Comparison of ENCODE assay signal across 23 mouse cellular contexts in genomic region chr10:58343552-58343951, GRCm38 (mm10). TPM values are rescaled to one million over a fixed set of nuclear protein-coding genes. Genes with fewer than 3 reads are reported as not detected.
DNase-seq lines count a peak whose midpoint lies in the region; ATAC-seq and TF ChIP-seq lines count a peak whose summit lies in the region.
"Had no signal": no experiment of that assay in that cellular context is flagged by ENCODE, and none has a peak within 500 bp of the region (broad histone marks: within the 10 kb centered on the region; RNA-seq: fewer than 3 reads in every experiment).

No protein-coding gene starts in this region.

- no peak overlapping the region for H3K9ac ChIP-seq in heart, embryonic 14.5 days (ENCODE audit: low read length)
- H3K9ac ChIP-seq in kidney, postnatal 0 days (ENCODE audit: low read depth, low read length) = no peak overlapping the region
- H3K9ac ChIP-seq in MEL (ENCODE audit: control insufficient read depth, low read depth, low read length, poor library complexity, severe bottlenecking) = no peak overlapping the region
- H3K9ac ChIP-seq: embryonic facial prominence, embryonic 12.5 days; hindbrain, embryonic 15.5 days; kidney, embryonic 15.5 days; midbrain, embryonic 15.5 days; neural tube, embryonic 12.5 days had no signal

- no peaks in the 10 kb centered on the region for H3K9me3 ChIP-seq in heart, embryonic 14.5 days (ENCODE audit: control insufficient read depth, low read length)
- H3K9me3 ChIP-seq in kidney, postnatal 0 days (replicated peaks; ENCODE audit: low read length) = no peaks in the 10 kb centered on the region
- no peaks in the 10 kb centered on the region for H3K9me3 ChIP-seq in MEL (replicated peaks; ENCODE audit: insufficient read depth, low read length)
- H3K9me3 ChIP-seq: embryonic facial prominence, embryonic 12.5 days; G1E; hindbrain, embryonic 15.5 days; kidney, embryonic 15.5 days; midbrain, embryonic 15.5 days had no signal

- 0 out of 2 replicates have a peak, but pooled peaks cover 3% of the 10 kb centered on the region for H3K79me2 ChIP-seq in MEL (ENCODE audit: control insufficient read depth, insufficient read depth, low read length, poor library complexity)

- H3K27me3 ChIP-seq in heart, embryonic 14.5 days (ENCODE audit: control insufficient read depth, insufficient read depth, low read length) = no peaks in the 10 kb centered on the region
- no peaks in the 10 kb centered on the region for H3K27me3 ChIP-seq in kidney, postnatal 0 days (ENCODE audit: insufficient read depth, low read length)
- no peaks in the 10 kb centered on the region for H3K27me3 ChIP-seq in MEL (ENCODE audit: control insufficient read depth in 1 of 2, insufficient read depth in 2 of 2, low read length in 2 of 2)
- H3K27me3 ChIP-seq: CH12.LX; embryonic facial prominence, embryonic 12.5 days; hindbrain, embryonic 15.5 days; kidney, embryonic 15.5 days; midbrain, embryonic 15.5 days; neural tube, embryonic 12.5 days had no signal

- no peak for TF ChIP-seq RAD21 in MEL (IDR thresholded peaks at IDR 0.05; ENCODE audit: low read depth, low read length)

- no peak for ATAC-seq in heart, embryonic 14.5 days (ENCODE audit: insufficient number of reproducible peaks, insufficient read depth, low FRiP score, low read depth)
- ATAC-seq in kidney, postnatal 0 days (replicated peaks; ENCODE audit: low FRiP score, low read depth) = no peak
- ATAC-seq in granulocyte monocyte progenitor cell, adult 5-6 weeks (replicated peaks; ENCODE audit: poor library complexity, severe bottlenecking) = peak; percentile 29
- ATAC-seq: midbrain, embryonic 15.5 days had no signal

- peak overlapping the region; percentile 18 to 88; a peak in 2 of 4 replicates for H3K27ac ChIP-seq in heart, embryonic 14.5 days (replicated peaks in 1 of 2; ENCODE audit: control insufficient read depth in 1 of 2, insufficient read depth in 1 of 2, low read depth in 2 of 2, low read length in 2 of 2)
- peak overlapping the region; percentile 57; the same call in 1 of the 2 replicates for H3K27ac ChIP-seq in kidney, postnatal 0 days
- H3K27ac ChIP-seq in MEL (ENCODE audit: control insufficient read depth, low read depth, low read length) = no peak overlapping the region
- H3K27ac ChIP-seq: embryonic facial prominence, embryonic 12.5 days; hindbrain, embryonic 15.5 days; midbrain, embryonic 15.5 days; neural tube, embryonic 12.5 days had no signal

- TF ChIP-seq POLR2A in MEL (IDR thresholded peaks at IDR 0.05; ENCODE audit: control insufficient read depth in 1 of 2, insufficient read depth in 1 of 2, low read depth in 1 of 2, low read length in 2 of 2, poor library complexity in 1 of 2) = no peak

- peaks cover 13 to 45% of the 10 kb centered on the region in 2 experiments for H3K4me1 ChIP-seq in heart, embryonic 14.5 days (ENCODE audit: control insufficient read depth in 2 of 2, insufficient read depth in 2 of 2, low read length in 2 of 2)
- peaks cover 4% of the 10 kb centered on the region; the same call in 1 of the 2 replicates for H3K4me1 ChIP-seq in kidney, postnatal 0 days (replicated peaks; ENCODE audit: insufficient read depth, low read length)
- H3K4me1 ChIP-seq in MEL (ENCODE audit: control insufficient read depth in 1 of 2, insufficient read depth in 2 of 2, low read length in 2 of 2) = peaks cover 19 to 21% of the 10 kb centered on the region in 2 experiments
- H3K4me1 ChIP-seq: midbrain, embryonic 15.5 days; neural tube, embryonic 12.5 days had no signal

- no peak for TF ChIP-seq CTCF in kidney, postnatal 0 days (IDR thresholded peaks at IDR 0.05; ENCODE audit: low read depth)
- TF ChIP-seq CTCF in MEL (IDR thresholded peaks at IDR 0.05 in 2 of 3, conservative IDR thresholded peaks at IDR 0.05 in 1 of 3; ENCODE audit: control insufficient read depth in 1 of 3, insufficient read depth in 1 of 3, low read depth in 2 of 3, low read length in 3 of 3, poor library complexity in 1 of 3, severe bottlenecking in 1 of 3) = no peak

- no peak overlapping the region for H3K4me3 ChIP-seq in heart, embryonic 14.5 days (ENCODE audit: control insufficient read depth in 1 of 2, insufficient read depth in 1 of 2, low read depth in 1 of 2, low read length in 2 of 2)
- H3K4me3 ChIP-seq in kidney, postnatal 0 days (replicated peaks; ENCODE audit: low read depth, low read length) = no peak overlapping the region
- no peak overlapping the region for H3K4me3 ChIP-seq in MEL (ENCODE audit: control insufficient read depth in 1 of 2, insufficient read depth in 1 of 2, low read depth in 2 of 2, low read length in 2 of 2)
- H3K4me3 ChIP-seq: embryonic facial prominence, embryonic 12.5 days; hindbrain, embryonic 15.5 days; kidney, embryonic 15.5 days; midbrain, embryonic 15.5 days; neural tube, embryonic 12.5 days had no signal

- 0 out of 4 replicates have a peak, but pooled peaks of 1 of the 2 experiments have one; percentile 12 for TF ChIP-seq EP300 in MEL (IDR thresholded peaks at IDR 0.05; ENCODE audit: low read depth in 1 of 2, low read length in 2 of 2)

- no peaks in the 10 kb centered on the region for H3K36me3 ChIP-seq in heart, embryonic 14.5 days (ENCODE audit: control insufficient read depth, insufficient read depth, low read length)
- H3K36me3 ChIP-seq in kidney, postnatal 0 days (ENCODE audit: insufficient read depth, low read length) = no peaks in the 10 kb centered on the region
- H3K36me3 ChIP-seq in MEL (ENCODE audit: control insufficient read depth in 1 of 2, insufficient read depth in 2 of 2, low read length in 2 of 2) = peaks cover 0 to 22% of the 10 kb centered on the region in 2 experiments; a peak in 2 of 4 replicates
- H3K36me3 ChIP-seq: embryonic facial prominence, embryonic 12.5 days; G1E; hindbrain, embryonic 15.5 days; midbrain, embryonic 15.5 days; neural tube, embryonic 12.5 days had no signal

- 84% methylated on average over 3 of the region's 3 CpGs for WGBS in heart, embryonic 14.5 days
- 74% methylated on average over 3 of the region's 3 CpGs for WGBS in kidney, postnatal 0 days

- DNase-seq in heart, adult 8-10 months (ENCODE audit: low spot score) = no peak
- no peak for DNase-seq in kidney, postnatal 0 days (ENCODE audit: low spot score)
- no peak for DNase-seq in kidney, adult 8-10 months
- DNase-seq in MEL (ENCODE audit: low read depth, low spot score) = peak; percentile 40
- DNase-seq in right cerebral cortex, postnatal 14 days = no peak
- DNase-seq: adrenal gland, postnatal 10 days; B cell, adult 2 months; cerebellum, adult 2 months; cerebellum, postnatal 25 days; gastrocnemius, postnatal 36 days; lung, postnatal 4 days; retina, postnatal 1 day; right cerebral cortex, postnatal 4 days; thymus, adult 2 months had no signal

- H3K4me2 ChIP-seq in heart, embryonic 14.5 days (ENCODE audit: low read length) = no peak overlapping the region
- no peak overlapping the region for H3K4me2 ChIP-seq in kidney, postnatal 0 days (ENCODE audit: low read length)
- H3K4me2 ChIP-seq: embryonic facial prominence, embryonic 12.5 days; hindbrain, embryonic 15.5 days; kidney, embryonic 15.5 days; midbrain, embryonic 15.5 days; neural tube, embryonic 12.5 days had no signal

TF ChIP-seq in MEL, 35 proteins besides CTCF, POLR2A, EP300 and RAD21:
- TF ChIP-seq ETS1 (IDR thresholded peaks at IDR 0.05; ENCODE audit: low read depth, low read length) (peak; percentile 60), GATA1 (IDR thresholded peaks at IDR 0.05; ENCODE audit: low read depth, low read length) (peak; percentile 67), MYB (IDR thresholded peaks at IDR 0.05; ENCODE audit: low read depth, low read length) (no peak), JUND (IDR thresholded peaks at IDR 0.05; ENCODE audit: low read depth, low read length) (no peak), SIN3A (IDR thresholded peaks at IDR 0.05; ENCODE audit: low read length) (peak; percentile 36; the same call in 1 of the 2 replicates), GABPA (IDR thresholded peaks at IDR 0.05; ENCODE audit: low read depth, low read length) (no peak), ZC3H11A (IDR thresholded peaks at IDR 0.05; ENCODE audit: low read depth, low read length) (no peak)

RNA-seq across cellular contexts. Expression of gene Lims1, which starts 20.3 kb away (rescaled TPM):
- polyA plus RNA-seq in heart, embryonic 14.5 days (2014; fragmentation: Nextera tagmentation; extraction: Ambion mirVana) = 179 and 193 TPM in 2 replicates
- total RNA-seq in heart, adult 8-10 months (2022) = 100 to 1,000 TPM; 129 to 182 (median 150) TPM
- 143 and 159 TPM in 2 replicates for polyA plus RNA-seq in kidney, postnatal 0 days (2015; fragmentation: Nextera tagmentation; extraction: Ambion mirVana)
- total RNA-seq in MEL (2012; rRNA removed) = 28.5 and 32.4 TPM in 2 replicates
- 10 to 100 TPM in 1 of 2 experiments, not detected in 1; 24.9 TPM for polyA plus RNA-seq in MEL (2012; ENCODE audit: insufficient read depth in 1 of 2, insufficient read length in 2 of 2, low read depth in 1 of 2, low replicate concordance in 2 of 2, missing spikeins in 1 of 2)
- total RNA-seq in granulocyte monocyte progenitor cell, adult 5-6 weeks (2014; fragmentation: Nextera tagmentation) = 61.1 and 85.1 TPM in 2 replicates
- 72.9 and 90.6 TPM in 2 replicates for total RNA-seq in granulocyte monocyte progenitor cell, adult 5-6 weeks (2017)
